Mouse (Mus musculus): ENCODE results near the gene Rpl7a.

DNA sequence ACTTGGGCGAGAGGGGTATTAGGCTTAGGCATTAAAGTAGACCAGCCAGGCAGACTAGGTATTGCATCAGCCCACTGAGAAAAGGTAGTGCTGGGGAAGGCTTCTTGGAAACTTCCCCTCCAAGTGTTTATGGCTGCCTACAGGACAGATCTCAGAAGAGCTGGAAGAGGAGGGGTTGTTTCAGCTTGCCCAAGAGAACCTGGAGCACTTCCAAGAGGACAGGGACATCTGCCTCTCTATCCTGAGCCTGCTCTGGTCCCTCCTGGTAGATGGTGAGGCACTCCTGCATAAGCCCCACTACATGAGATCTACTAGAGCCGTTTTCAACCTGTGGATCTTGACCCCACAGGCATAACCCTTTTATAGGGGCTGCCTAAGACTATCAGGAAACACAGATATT, 39.8 kb downstream of the Rpl7a start:
- TF ChIP-seq SRF (IDR thresholded peaks at IDR 0.05; ENCODE audit: control insufficient read depth, insufficient read length, low read depth), result no peak
- TF ChIP-seq TCF12 (IDR thresholded peaks at IDR 0.05; ENCODE audit: insufficient read depth, poor library complexity, severe bottlenecking), result no peak
- TF ChIP-seq POLR2A (IDR thresholded peaks at IDR 0.05; ENCODE audit: insufficient read length, low read depth), result no peak
- TF ChIP-seq MAX (IDR thresholded peaks at IDR 0.05; ENCODE audit: low read depth), result no peak
- TF ChIP-seq POLR2AphosphoS2 (IDR thresholded peaks at IDR 0.05; ENCODE audit: insufficient read length, low read depth), result no peak
- TF ChIP-seq E2F4 (IDR thresholded peaks at IDR 0.05; ENCODE audit: insufficient read depth), result no peak
- no peak for TF ChIP-seq CEBPB (IDR thresholded peaks at IDR 0.05; ENCODE audit: insufficient read depth, poor library complexity, severe bottlenecking)
- TF ChIP-seq MYOG (IDR thresholded peaks at IDR 0.05; ENCODE audit: control insufficient read depth in 1 of 3, insufficient read depth in 1 of 3, insufficient read length in 2 of 3, low read depth in 2 of 3), result no peak
- TF ChIP-seq USF1 (IDR thresholded peaks at IDR 0.05; ENCODE audit: low read depth), result no peak
- no peak for TF ChIP-seq REST (IDR thresholded peaks at IDR 0.05; ENCODE audit: insufficient read depth, insufficient read length)
- TF ChIP-seq TCF3 (IDR thresholded peaks at IDR 0.05; ENCODE audit: insufficient read length, low read depth), result no peak

Measured in myocyte (in vitro differentiated cells).